Mouse (Mus musculus): ENCODE measurements around the gene Agap1. TPM values are rescaled to one million over a fixed set of nuclear protein-coding genes. Genes with fewer than 3 reads are reported as not detected.
"Not testable (repeated sequence)": the region's sequence is repeated elsewhere in the genome, so short reads cannot be mapped to it uniquely, and the experiment has no call there.

The Agap1 gene
- polyA plus RNA-seq, 1 experiment = 43.1 TPM

- H3K4me1 ChIP-seq (ENCODE audit: control insufficient read depth, insufficient read depth, low read length) = no peaks in the 10 kb centered on the region; the same call in none of the 2 replicates
- no peak overlapping the region for H3K4me3 ChIP-seq (ENCODE audit: insufficient read depth, low read length)
- TF ChIP-seq POLR2A (IDR thresholded peaks at IDR 0.05; ENCODE audit: extremely low read depth, insufficient read depth, low read length) (no peak), CTCF (IDR thresholded peaks at IDR 0.05; ENCODE audit: extremely low read depth, insufficient read depth, low read length) (no peak)
- no peak overlapping the region for H3K27ac ChIP-seq (ENCODE audit: insufficient read depth, low read length)
Measured at GRCm38 (mm10) chr1:89493177-89493576, 38.6 kb downstream of the Agap1 start.

GRCm38 (mm10) chr1:89494816-89495215 lies 40.2 kb downstream of the Agap1 start:
- no peak for TF ChIP-seq CTCF (IDR thresholded peaks at IDR 0.05; ENCODE audit: extremely low read depth, insufficient read depth, low read length)
- no peak for TF ChIP-seq POLR2A (IDR thresholded peaks at IDR 0.05; ENCODE audit: extremely low read depth, insufficient read depth, low read length)
- H3K4me1 ChIP-seq (ENCODE audit: control insufficient read depth, insufficient read depth, low read length) = no peaks in the 10 kb centered on the region; the same call in none of the 2 replicates
- H3K4me3 ChIP-seq (ENCODE audit: insufficient read depth, low read length) = no peak overlapping the region
- H3K27ac ChIP-seq (ENCODE audit: insufficient read depth, low read length) = no peak overlapping the region

GRCm38 (mm10) chr1:89496204-89496603 lies 41.6 kb downstream of the Agap1 start:
- TF ChIP-seq CTCF (IDR thresholded peaks at IDR 0.05; ENCODE audit: extremely low read depth, insufficient read depth, low read length) (no peak), POLR2A (IDR thresholded peaks at IDR 0.05; ENCODE audit: extremely low read depth, insufficient read depth, low read length) (no peak)
- H3K4me3 ChIP-seq (ENCODE audit: insufficient read depth, low read length) = no peak overlapping the region
- no peaks in the 10 kb centered on the region; the same call in 1 of the 2 replicates for H3K4me1 ChIP-seq (ENCODE audit: control insufficient read depth, insufficient read depth, low read length)
- H3K27ac ChIP-seq (ENCODE audit: insufficient read depth, low read length) = no peak overlapping the region

DNA sequence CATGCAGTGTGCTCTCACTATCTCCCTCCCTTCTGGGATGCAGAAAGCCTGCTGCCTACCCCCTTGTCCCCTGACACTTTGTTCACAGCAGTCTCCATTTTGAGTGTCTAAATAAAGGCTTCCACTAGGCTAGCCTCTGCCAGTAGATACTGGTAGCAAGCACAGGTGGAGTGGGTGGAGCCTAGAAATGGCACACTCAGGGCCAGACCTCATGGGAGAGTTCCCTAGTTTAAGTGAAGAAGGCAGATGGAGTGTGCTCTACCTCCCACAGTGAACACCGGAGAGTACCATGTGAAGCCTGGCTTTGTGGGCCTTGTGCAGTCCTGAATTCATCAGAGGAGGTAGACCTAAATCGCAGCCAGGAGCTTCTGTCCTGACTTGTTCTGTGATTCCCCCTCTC lies 46.3 kb downstream of the Agap1 start:
- TF ChIP-seq POLR2A (IDR thresholded peaks at IDR 0.05; ENCODE audit: extremely low read depth, insufficient read depth, low read length) (no peak), CTCF (IDR thresholded peaks at IDR 0.05; ENCODE audit: extremely low read depth, insufficient read depth, low read length) (no peak)
- no peak overlapping the region for H3K27ac ChIP-seq (ENCODE audit: insufficient read depth, low read length)

DNA sequence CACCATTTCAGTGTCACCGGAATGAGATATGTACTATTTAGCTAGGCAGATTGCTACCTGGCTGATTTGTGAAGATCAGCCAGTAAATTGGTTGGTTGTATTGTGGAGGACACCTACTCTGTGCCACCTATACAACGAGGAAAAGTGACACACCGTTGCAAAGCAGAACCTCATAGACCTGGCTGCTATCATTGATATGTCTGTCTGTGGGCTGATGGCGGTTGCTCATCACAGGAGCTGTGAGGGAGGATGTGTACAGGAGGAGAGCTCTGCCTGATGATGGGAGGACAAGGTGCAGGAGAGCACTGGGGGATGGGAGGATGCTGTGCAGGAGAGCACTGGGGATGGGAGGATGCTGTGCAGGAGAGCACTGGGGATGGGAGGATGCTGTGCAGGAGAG lies 46.7 kb downstream of the Agap1 start:
- Histone ChIP-seq H3K27ac (ENCODE audit: insufficient read depth, low read length) (no peak overlapping the region), H3K4me1 (ENCODE audit: control insufficient read depth, insufficient read depth, low read length) (peaks cover 2% of the 10 kb centered on the region; the same call in 1 of the 2 replicates), H3K4me3 (ENCODE audit: insufficient read depth, low read length) (no peak overlapping the region)
- TF ChIP-seq POLR2A (IDR thresholded peaks at IDR 0.05; ENCODE audit: extremely low read depth, insufficient read depth, low read length) (no peak), CTCF (IDR thresholded peaks at IDR 0.05; ENCODE audit: extremely low read depth, insufficient read depth, low read length) (no peak)

More for the DNA sequence above, 46.3 kb downstream of the Agap1 start:
- Histone ChIP-seq H3K4me3 (ENCODE audit: insufficient read depth, low read length) (no peak overlapping the region), H3K4me1 (ENCODE audit: control insufficient read depth, insufficient read depth, low read length) (peaks cover 2% of the 10 kb centered on the region; the same call in 1 of the 2 replicates)

DNA sequence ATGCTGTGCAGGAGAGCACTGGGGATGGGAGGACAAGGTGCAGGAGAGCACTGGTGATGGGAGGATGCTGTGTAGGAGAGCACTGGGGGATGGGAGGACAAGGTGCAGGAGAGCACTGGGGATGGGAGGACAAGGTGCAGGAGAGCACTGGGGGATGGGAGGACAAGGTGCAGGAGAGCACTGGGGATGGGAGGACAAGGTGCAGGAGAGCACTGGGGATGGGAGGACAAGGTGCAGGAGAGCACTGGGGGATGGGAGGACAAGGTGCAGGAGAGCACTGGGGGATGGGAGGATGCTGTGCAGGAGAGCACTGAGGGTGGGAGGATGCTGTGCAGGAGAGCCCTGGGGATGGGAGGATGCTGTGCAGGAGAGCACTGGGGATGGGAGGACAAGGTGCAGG lies 47.3 kb downstream of the Agap1 start:
- H3K27ac ChIP-seq (ENCODE audit: insufficient read depth, low read length); H3K4me1 ChIP-seq (ENCODE audit: control insufficient read depth, insufficient read depth, low read length); H3K4me3 ChIP-seq (ENCODE audit: insufficient read depth, low read length): not testable (repeated sequence)

GRCm38 (mm10) chr1:89509196-89509595 lies 54.6 kb downstream of the Agap1 start:
- TF ChIP-seq POLR2A (IDR thresholded peaks at IDR 0.05; ENCODE audit: extremely low read depth, insufficient read depth, low read length) (no peak), CTCF (IDR thresholded peaks at IDR 0.05; ENCODE audit: extremely low read depth, insufficient read depth, low read length) (no peak)
- peaks cover 2% of the 10 kb centered on the region for H3K4me1 ChIP-seq (ENCODE audit: control insufficient read depth, insufficient read depth, low read length)
- H3K4me3 ChIP-seq (ENCODE audit: insufficient read depth, low read length) = no peak overlapping the region
- no peak overlapping the region for H3K27ac ChIP-seq (ENCODE audit: insufficient read depth, low read length)

DNA sequence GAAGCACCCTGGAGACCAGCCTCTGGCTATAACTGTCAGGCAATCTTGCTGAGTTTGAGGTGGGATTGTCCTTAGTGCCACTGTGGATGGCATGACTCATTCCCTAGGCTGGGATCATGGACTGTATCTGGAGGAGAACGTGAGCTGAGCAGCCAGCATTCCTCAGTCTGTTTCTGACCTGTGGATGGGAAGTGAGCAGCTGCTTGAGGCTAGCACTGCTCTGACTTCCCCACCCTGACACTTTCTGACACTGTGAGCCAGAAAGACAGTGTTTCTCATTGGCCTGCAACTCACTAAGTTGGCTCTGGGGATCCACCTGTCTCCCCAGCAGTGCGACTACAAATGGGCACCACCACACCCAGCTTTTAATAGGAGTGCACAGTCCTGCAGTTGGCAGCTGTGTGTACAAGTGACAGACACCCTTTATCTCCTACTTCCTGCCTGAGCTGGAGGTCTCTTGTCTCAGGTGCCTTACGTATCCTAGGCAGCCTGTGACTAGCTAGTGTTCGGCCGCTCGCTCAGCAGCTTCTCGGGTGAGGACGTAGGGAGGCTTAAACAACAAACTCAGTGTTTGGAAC lies 55.2 kb downstream of the Agap1 start:
- Histone ChIP-seq H3K4me3 (ENCODE audit: insufficient read depth, low read length) (no peak overlapping the region), H3K27ac (ENCODE audit: insufficient read depth, low read length) (no peak overlapping the region), H3K4me1 (ENCODE audit: control insufficient read depth, insufficient read depth, low read length) (peaks cover 2% of the 10 kb centered on the region)
- TF ChIP-seq CTCF (IDR thresholded peaks at IDR 0.05; ENCODE audit: extremely low read depth, insufficient read depth, low read length) (no peak), POLR2A (IDR thresholded peaks at IDR 0.05; ENCODE audit: extremely low read depth, insufficient read depth, low read length) (no peak)

GRCm38 (mm10) chr1:89510731-89511130 lies 56.1 kb downstream of the Agap1 start:
- Histone ChIP-seq H3K27ac (ENCODE audit: insufficient read depth, low read length) (no peak overlapping the region), H3K4me1 (ENCODE audit: control insufficient read depth, insufficient read depth, low read length) (peaks cover 2% of the 10 kb centered on the region), H3K4me3 (ENCODE audit: insufficient read depth, low read length) (no peak overlapping the region)
- TF ChIP-seq CTCF (IDR thresholded peaks at IDR 0.05; ENCODE audit: extremely low read depth, insufficient read depth, low read length) = no peak
- TF ChIP-seq POLR2A (IDR thresholded peaks at IDR 0.05; ENCODE audit: extremely low read depth, insufficient read depth, low read length) = no peak

GRCm38 (mm10) chr1:89513616-89514283 lies 59.1 kb downstream of the Agap1 start:
- H3K4me3 ChIP-seq (ENCODE audit: insufficient read depth, low read length) = no peak overlapping the region
- TF ChIP-seq CTCF (IDR thresholded peaks at IDR 0.05; ENCODE audit: extremely low read depth, insufficient read depth, low read length) (no peak), POLR2A (IDR thresholded peaks at IDR 0.05; ENCODE audit: extremely low read depth, insufficient read depth, low read length) (no peak)

More at GRCm38 (mm10) chr1:89513616-89514283, 59.1 kb downstream of the Agap1 start:
- Histone ChIP-seq H3K4me1 (ENCODE audit: control insufficient read depth, insufficient read depth, low read length) (peaks cover 2% of the 10 kb centered on the region), H3K27ac (ENCODE audit: insufficient read depth, low read length) (no peak overlapping the region)

Data from cortical plate, adult 2 months (tissue).